Mouse (Mus musculus) v-Abl transformed pro-B cells (cell line): ENCODE data around the gene Gid4.
"Not testable (repeated sequence)": the region's sequence is repeated elsewhere in the genome, so short reads cannot be mapped to it uniquely, and the experiment has no call there.

Source experiments
- in situ Hi-C, 2 experiments: fragments of 400-800 bp; cut with MboI; formaldehyde crosslinking; loops; one replicate each; pipeline ENCODE4 v1.15.1; 2025; ENCODE audit not compliant: unreplicated experiment in 2 of 2

Gid4 gene

DNA sequence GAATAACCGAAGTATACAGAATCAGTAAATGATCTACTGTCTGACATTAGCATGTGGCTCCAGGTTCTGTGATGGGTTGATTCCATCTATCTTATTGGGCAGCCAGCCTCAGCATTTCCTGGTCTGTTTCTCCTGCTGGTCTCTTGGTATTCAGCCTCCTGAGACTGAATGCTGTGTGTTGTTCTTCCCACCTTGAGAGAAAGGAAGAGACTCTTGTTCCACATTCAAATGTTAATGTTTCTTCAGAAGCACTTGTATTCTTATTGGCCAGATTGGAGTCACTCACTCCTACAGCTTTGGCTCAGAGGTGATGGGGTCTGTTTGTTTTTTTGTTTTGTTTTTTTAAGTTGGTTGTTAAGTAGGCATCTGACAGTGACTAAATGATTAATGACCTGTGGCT is 6.1 kb downstream of the Gid4 start:
- in situ Hi-C loops = no loop called here

DNA sequence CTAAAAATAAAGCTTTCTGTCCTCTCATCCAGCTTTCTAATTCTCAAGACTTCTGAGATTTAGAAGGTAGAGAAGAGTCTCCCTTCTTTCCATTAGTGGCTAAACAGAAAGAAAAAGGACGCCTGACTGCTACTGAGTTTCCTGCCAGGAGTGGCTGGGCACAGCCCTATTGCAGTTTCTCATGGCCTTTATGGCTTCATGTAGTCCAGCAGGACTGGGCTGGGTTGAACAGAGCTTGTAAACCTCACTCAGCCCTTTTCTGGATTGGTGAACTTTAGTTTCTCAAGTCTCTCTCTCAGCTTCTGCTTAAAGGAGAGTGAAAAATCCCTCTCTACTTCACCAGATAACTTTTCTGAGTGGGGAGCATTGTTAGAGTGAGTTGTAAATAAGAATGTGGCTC is 9.5 kb downstream of the Gid4 start:
- in situ Hi-C loops = no loop called here

- in situ Hi-C loops = no loop called here
These were observed 10.7 kb downstream of the Gid4 start for GRCm38 (mm10) chr11:60427628-60428027.

GRCm38 (mm10) chr11:60433501-60433900 is 16.6 kb downstream of the Gid4 start:
- in situ Hi-C loops = no loop called here

GRCm38 (mm10) chr11:60435133-60435532 is 18.2 kb downstream of the Gid4 start:
- in situ Hi-C loops = no loop called here

GRCm38 (mm10) chr11:60436618-60437017 is 19.7 kb downstream of the Gid4 start:
- in situ Hi-C loops = no loop called here

GRCm38 (mm10) chr11:60439621-60440020 is 22.7 kb downstream of the Gid4 start:
- in situ Hi-C loops = not testable (repeated sequence)

- in situ Hi-C loops = no loop called here
These were observed 23.2 kb downstream of the Gid4 start for GRCm38 (mm10) chr11:60440176-60440575.

DNA sequence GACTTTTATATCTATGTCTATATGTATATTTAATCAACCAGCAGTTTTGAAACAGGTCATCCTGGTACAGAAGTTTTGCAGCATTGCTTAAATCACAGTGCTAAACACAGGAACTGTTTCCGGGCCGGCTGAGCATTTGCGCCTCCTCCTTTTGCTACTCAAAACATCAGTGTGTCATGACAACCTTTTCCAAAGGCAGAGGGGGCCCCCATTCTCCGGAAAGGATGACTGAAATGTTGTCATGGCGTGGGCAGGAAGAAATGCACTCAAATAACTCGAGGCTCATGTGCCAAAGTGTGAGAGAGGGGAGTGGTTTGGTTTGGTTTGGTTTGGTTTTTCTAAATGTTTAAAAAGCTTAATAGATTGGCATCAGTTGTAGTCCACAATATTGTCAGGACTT is 26.0 kb downstream of the Gid4 start:
- in situ Hi-C loops = no loop called here

GRCm38 (mm10) chr11:60444007-60444406 is 27.1 kb downstream of the Gid4 start:
- in situ Hi-C loops = no loop called here

DNA sequence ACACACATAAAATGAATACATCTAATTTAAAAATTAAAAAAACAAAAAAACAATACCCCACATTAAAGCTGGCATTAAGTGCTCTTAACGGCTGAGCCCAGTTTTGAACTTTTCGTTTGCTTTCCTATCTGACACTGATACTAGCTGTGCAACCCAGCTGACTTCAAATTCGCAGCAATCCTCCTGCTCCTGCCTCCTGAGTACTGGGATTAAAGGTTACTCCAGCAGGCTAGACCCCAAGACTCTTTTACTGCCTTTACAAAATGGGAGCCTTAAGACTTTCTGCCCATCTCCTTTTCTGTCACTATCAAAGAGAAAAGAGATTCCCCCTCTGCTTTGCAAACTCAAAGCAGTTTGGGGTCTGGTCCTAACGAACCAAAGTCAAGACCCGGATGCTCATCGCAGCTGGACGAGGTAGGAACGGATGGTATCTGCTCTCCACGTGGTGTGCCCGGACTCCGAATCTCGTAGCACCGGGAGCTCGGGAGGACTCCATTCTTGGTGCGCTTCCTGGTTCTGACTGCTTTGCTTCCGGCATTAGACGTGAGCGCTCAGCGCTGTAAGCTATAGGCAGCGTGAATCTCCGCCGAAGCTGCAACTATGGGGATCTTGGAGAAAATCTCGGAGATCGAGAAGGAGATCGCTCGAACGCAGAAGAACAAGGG is 37.3 kb downstream of the Gid4 start, which contains the start of gene Drg2:
Gene Drg2 (plus strand): TSS at position 512 of the 665 bp plus-strand sequence.
- in situ Hi-C loops = no loop called here

GRCm38 (mm10) chr11:60454745-60455087 is 37.8 kb downstream of the Gid4 start:
- in situ Hi-C loops = no loop called here

GRCm38 (mm10) chr11:60457973-60458372 is 41.0 kb downstream of the Gid4 start:
- in situ Hi-C loops = no loop called here

DNA sequence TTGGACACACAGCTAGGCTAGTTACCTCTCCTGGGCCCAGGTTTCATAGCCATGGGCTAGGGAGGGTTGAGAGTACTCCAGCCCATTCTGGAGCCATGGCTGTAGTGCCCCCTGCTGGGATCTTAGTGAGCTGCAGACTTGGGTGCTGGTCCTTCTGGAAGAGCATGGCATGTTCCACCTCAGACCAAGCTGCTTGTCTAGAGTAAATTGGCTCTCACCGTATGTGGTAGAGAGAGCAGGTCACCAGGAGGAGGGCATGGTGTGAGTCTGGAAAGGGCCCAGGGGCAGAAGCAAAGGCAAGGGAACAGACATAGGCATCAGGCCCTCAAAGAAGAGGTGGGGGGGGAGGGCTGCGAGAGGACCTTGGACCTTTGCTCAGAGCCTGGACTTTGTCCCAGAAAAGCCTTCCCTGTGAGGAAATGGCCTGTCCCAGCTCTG is 49.0 kb downstream of the Gid4 start:
- in situ Hi-C loops = no loop called here

DNA sequence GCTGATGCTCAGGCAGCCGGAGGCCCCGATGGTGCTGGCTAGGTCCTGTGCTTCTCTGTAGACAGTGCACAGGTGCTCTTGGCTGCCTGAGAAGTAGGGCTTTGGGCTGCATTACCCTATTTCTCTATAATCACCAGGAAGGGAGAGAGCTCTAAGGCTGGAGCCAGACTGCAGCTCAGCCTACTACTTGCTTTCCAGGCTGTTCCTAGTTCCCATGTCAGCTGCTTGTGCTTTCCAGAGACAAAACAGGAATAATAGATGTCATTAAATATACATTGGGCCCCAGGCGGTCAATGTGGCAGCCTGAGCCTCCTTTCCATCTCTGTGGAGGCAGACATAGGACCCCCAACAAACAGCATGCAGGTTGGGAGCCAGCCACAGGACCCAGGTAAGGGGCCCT is 52.1 kb downstream of the Gid4 start, which contains the start of gene Myo15:
Gene Myo15 (plus strand): TSS at position 301 of the 400 bp plus-strand sequence.
- in situ Hi-C loops = no loop called here

DNA sequence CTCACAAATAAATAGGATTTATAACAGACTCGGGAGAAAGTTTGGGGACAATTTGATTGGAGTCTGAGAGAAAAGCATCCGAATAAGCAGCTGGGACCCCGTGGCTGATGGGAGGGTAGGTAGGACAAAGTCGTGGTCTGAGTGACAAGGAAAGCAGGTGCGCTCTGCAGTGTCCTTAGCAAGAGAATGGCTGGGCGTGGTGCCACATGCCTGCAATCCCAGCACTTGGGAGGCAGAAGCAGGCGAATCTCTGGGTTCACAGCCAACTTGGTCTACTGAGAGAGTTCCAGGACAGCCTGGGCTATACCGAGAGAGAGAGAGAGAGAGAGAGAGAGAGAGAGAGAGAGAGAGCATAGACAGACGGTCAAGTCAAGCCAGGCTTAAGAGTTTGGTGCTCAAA is 53.8 kb downstream of the Gid4 start:
- in situ Hi-C loops = no loop called here

DNA sequence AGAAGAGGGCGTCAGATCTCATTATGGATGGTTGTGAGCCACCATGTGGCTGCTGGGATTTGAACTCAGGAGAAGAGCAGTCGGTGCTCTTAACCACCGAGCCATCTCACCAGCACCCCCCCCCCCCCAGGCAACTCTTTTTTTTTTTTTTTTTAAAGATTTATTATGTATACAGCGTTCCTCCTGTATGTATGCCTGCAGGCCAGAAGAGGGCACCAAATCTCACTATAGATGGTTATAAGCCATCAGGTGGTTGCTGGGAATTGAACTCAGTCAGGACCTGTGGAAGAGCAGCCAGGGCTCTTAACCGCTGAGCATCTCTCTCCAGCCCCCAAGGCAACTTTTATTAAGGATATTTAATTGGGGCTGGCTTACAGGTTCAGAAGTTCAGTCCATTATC is 57.6 kb downstream of the Gid4 start:
- in situ Hi-C loops = no loop called here

GRCm38 (mm10) chr11:60475668-60476362 is 58.9 kb downstream of the Gid4 start:
- in situ Hi-C loops = no loop called here

- in situ Hi-C loops = no loop called here
These were observed 61.2 kb downstream of the Gid4 start for GRCm38 (mm10) chr11:60478121-60478520.

DNA sequence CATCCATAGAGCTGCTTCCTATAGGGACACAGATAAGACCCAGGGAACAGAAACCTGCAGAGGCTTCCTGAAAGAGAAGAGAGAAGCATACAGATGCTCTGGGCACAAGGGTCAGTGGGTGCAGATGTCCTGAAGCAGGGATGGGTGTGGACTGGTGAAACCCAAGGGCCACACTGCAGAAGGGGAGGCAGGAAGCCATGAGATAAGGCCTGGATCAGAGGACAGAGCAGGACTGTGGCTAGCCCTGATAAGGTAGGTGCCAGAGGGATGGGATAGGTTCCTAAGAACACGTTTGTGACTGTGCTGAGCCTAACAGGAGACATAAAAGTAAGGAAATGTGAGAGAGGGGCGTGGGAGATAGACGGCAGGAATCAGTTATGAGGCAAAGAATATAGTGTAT is 69.3 kb downstream of the Gid4 start:
- in situ Hi-C loops = no loop called here

DNA sequence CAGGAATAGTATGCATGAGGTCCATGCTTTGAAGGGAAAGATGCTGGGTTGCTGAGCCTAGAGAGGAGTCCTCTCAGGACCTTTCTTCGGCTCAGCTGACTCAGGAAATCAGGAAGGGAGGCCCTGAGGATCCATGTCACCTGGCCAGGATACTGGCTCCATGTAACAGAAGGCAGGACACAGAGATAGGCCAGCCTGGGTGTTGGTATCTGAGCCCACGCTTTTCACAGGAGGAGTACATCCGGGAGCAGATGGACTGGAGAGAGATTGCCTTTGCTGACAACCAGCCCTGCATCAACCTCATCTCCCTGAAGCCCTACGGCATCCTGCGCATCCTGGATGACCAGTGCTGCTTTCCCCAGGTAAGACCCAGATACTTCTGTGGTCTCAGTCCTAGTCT is 75.8 kb downstream of the Gid4 start:
- in situ Hi-C loops = no loop called here

- in situ Hi-C loops = no loop called here
These were observed 78.7 kb downstream of the Gid4 start for GRCm38 (mm10) chr11:60495692-60496091.
